Mouse (Mus musculus): Measurements from ENCODE around the gene Dact1.

Dact1 gene

GRCm38 (mm10) chr12:71309581-71310067, at the start of gene Dact1:
Gene Dact1, plus strand, starts transcription at chr12:71309884.
- DNase-seq (ENCODE audit: low read depth in 2 of 2, low spot score in 2 of 2): peak; percentile 2 to 3

GRCm38 (mm10) chr12:71264211-71264610, 45.5 kb upstream of the Dact1 start:
- DNase-seq (ENCODE audit: low read depth in 2 of 2, low spot score in 2 of 2): no peak

GRCm38 (mm10) chr12:71269367-71269766, 40.3 kb upstream of the Dact1 start:
- no peak for DNase-seq (ENCODE audit: low read depth in 2 of 2, low spot score in 2 of 2)

- DNase-seq (ENCODE audit: low read depth in 2 of 2, low spot score in 2 of 2): no peak
Measured at GRCm38 (mm10) chr12:71271131-71271530, 38.6 kb upstream of the Dact1 start.

- no peak for DNase-seq (ENCODE audit: low read depth in 2 of 2, low spot score in 2 of 2)
Measured at GRCm38 (mm10) chr12:71274519-71275237, 35.0 kb upstream of the Dact1 start.

GRCm38 (mm10) chr12:71275906-71276595, 33.6 kb upstream of the Dact1 start:
- no peak for DNase-seq (ENCODE audit: low read depth in 2 of 2, low spot score in 2 of 2)

GRCm38 (mm10) chr12:71279521-71280262, 30.0 kb upstream of the Dact1 start:
- DNase-seq (ENCODE audit: low read depth in 2 of 2, low spot score in 2 of 2): no peak

GRCm38 (mm10) chr12:71281201-71281768, 28.4 kb upstream of the Dact1 start:
- DNase-seq (ENCODE audit: low read depth in 2 of 2, low spot score in 2 of 2): no peak

- DNase-seq (ENCODE audit: low read depth in 2 of 2, low spot score in 2 of 2): no peak
Measured at GRCm38 (mm10) chr12:71285399-71285798, 24.3 kb upstream of the Dact1 start.

GRCm38 (mm10) chr12:71290460-71290859, 19.2 kb upstream of the Dact1 start:
- no peak for DNase-seq (ENCODE audit: low read depth in 2 of 2, low spot score in 2 of 2)

GRCm38 (mm10) chr12:71293960-71294942, 15.4 kb upstream of the Dact1 start:
- no peak for DNase-seq (ENCODE audit: low read depth in 2 of 2, low spot score in 2 of 2)

- DNase-seq (ENCODE audit: low read depth in 2 of 2, low spot score in 2 of 2): no peak
Measured at GRCm38 (mm10) chr12:71296849-71297535, 12.7 kb upstream of the Dact1 start.

GRCm38 (mm10) chr12:71310068-71310931, 616 bp downstream of the Dact1 start:
- no peak for DNase-seq (ENCODE audit: low read depth in 2 of 2, low spot score in 2 of 2)

- DNase-seq (ENCODE audit: low read depth in 2 of 2, low spot score in 2 of 2): no peak
Measured at GRCm38 (mm10) chr12:71311237-71311887, 1.7 kb downstream of the Dact1 start.

- DNase-seq (ENCODE audit: low read depth in 2 of 2, low spot score in 2 of 2): no peak
Measured at GRCm38 (mm10) chr12:71318239-71318638, 8.6 kb downstream of the Dact1 start.

- DNase-seq (ENCODE audit: low read depth in 2 of 2, low spot score in 2 of 2): no peak
Measured at GRCm38 (mm10) chr12:71319536-71319935, 9.9 kb downstream of the Dact1 start.

GRCm38 (mm10) chr12:71332646-71333045, 23.0 kb downstream of the Dact1 start:
- DNase-seq (ENCODE audit: low read depth in 2 of 2, low spot score in 2 of 2): no peak

- DNase-seq (ENCODE audit: low read depth in 2 of 2, low spot score in 2 of 2): no peak
Measured at GRCm38 (mm10) chr12:71333561-71333960, 23.9 kb downstream of the Dact1 start.
